Mouse (Mus musculus): ENCODE results near the gene Alpl.

Gene Alpl

DNA sequence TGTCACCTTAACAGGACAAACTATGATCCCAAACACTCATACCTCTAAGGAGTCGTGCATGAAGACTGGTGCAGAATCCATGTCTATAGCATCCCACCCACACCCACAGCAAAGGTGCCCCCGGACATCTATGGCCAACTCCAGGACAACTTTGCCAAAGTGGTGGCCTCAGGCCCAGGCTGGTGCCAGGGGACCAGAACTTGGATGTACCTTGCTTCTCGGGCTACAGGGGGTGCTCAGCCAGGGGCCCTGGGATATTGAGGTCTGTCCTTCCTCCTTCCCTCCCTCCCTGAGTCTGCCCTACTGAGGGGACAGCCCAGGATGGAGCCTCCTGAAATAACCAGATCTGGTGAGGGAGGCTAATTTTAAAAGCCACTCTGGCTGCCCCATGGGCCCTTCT lies 63.8 kb downstream of the Alpl start:
- no peak for DNase-seq

DNA sequence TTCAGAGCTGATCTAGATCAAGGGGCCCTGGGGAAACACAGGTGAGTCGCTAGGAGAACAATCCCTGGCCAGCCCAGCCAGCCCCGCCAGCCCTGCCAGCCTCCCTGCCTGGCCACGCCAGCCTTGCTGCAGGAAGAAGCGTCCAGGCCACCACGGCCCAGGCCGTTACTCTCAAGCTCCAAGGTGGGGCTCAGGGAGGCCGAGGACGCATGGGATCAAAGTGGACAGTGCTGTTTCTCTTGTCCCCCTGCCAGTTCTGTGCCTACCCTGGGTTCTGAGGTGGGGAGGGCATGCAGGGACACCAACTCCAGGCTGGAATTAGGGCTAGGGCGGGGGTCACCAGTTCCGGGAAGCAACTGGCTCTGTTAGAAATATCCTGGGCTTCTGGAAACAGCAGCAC lies 64.3 kb downstream of the Alpl start:
- no peak for DNase-seq

DNA sequence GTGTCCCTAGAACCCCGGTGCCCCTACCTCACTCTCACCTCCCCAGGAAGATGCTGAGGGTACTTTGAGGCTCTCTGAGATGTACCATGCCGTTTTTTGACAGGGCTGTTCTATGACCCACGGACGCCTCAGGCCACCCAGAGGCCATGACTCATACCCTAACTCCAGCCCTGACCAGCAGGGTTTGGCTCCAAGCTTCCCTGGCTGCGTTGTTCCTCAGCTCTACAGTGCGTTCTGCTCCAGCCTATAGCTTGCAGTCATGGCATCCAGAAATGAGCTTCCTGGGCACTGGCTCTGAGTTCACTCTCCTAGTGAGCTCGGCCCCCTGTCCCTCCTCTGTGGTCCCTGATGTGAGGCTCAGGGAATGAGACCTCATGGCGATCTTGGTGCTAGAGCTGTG lies 65.4 kb downstream of the Alpl start:
- DNase-seq: no peak

DNA sequence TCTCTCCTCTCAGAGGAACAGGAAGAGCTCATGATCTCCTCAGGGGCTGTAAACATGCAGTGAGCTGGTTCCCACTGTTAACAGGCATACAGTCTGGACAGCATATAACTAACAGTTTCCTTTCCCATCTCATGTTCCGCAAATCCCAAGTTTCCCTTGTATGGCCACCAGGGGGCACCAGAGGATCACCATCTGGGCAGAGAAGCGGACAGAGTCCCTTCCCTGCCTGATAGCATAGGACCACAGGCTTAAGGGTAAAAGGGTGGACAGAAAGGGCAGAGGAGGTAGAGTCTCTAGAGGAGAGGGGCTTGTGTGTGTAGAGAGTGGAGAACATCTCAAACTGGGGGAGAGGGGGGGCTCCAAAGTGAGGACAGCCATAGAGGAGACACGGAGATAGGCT lies 66.0 kb downstream of the Alpl start:
- DNase-seq: peak; percentile 93

DNA sequence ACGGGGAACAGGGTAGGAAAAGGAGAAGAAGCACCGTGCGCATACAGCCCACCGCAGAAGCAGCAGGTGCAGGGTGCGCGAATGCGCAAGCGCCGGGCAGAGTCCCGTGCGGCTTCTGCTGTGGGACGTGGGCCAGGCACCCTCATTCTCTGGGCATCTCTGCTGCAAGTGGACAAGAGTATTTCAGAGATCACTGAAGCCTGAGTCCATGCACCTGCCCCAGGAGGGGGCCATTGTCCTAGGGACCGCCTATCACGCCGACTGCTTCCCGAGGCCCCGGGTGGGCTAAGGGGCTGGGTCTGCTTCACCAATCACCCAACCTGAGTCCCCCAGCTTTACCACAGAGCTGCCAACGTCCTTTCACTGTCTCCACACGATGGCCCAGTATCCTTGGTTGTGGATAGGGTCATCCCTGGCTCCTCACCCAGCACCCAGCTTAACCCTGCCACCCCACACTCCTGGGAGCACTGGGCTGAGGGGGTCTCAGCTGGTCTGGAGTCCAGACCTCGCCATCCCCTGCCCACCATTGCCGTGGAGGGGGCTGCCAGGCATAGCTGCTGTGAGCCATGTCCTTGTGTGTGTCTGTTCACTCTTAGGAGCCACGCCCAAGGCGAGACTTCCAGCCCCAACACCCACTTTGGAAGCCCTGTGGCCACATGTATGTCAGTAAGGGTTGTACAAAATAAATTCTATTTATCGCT lies 66.9 kb downstream of the Alpl start:
- DNase-seq: no peak

DNA sequence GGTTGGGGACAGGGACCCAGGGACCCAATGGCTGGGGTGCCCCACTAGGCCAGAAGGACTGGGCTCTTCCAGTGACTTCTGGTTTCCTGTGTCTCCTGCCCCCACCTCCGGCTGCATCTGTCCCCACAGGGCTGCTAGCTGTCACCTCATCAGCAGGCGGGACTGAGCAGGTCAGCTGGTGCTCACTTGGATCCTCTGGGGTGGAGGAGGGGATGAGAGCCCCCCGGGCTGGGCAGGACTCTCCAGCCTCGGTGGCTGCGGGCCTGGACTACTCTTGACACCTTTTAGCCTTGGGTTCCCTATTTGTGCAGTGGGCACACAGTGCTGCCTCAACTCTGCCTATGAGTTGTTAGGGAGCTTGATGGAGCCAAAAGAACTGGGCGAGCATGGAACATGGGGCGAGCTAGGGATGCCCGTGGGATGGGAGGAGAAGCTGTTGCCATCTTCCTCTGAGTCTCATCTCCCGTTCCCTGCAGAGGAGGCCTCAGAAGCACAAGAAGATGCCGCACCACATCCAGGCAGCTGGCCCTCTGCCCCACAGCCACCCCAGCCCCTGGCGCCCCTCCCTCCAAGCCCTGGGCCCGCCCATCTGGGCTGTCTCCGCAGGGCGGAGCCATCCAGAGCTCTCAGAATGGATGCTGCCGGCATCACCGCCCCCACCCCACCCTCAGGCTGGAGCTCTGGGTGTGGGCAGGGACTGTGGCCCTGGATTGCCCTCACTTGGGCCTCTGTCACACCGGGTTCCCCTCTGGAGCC lies 67.6 kb downstream of the Alpl start:
- DNase-seq: peak; percentile 59

DNA sequence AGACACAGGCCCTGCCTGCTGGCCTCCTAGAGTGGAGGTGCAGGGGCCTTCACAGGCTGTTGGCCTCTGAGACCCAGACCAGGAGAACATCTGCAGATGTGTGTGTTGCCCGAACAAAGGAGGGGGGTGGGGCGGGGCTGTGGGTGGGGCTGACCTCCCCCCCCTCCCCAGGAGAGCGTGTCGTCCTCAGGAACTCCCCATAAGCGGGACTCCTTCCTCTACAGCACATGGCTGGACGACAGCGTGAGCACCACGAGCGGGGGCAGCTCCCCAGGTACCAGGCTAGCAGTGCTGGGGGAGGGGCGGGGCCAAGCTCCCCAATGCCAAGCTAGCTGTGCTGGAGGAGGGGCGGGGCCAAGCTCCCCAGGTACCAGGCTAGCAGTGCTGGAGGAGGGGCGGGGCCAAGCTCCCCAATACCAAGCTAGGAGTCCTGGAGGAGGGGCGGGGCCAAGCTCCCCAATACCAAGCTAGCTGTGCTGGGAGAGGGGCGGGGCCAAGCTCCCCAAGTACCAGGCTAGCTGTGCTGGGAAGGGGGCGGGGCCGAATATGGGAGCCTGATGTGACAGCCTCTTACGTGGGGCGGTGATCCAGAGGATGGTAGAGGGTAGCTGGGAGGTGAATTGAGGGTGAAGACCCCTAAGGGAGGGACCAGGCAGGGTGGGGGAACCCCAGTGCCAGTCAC lies 68.5 kb downstream of the Alpl start:
- peak; percentile 53 for DNase-seq

DNA sequence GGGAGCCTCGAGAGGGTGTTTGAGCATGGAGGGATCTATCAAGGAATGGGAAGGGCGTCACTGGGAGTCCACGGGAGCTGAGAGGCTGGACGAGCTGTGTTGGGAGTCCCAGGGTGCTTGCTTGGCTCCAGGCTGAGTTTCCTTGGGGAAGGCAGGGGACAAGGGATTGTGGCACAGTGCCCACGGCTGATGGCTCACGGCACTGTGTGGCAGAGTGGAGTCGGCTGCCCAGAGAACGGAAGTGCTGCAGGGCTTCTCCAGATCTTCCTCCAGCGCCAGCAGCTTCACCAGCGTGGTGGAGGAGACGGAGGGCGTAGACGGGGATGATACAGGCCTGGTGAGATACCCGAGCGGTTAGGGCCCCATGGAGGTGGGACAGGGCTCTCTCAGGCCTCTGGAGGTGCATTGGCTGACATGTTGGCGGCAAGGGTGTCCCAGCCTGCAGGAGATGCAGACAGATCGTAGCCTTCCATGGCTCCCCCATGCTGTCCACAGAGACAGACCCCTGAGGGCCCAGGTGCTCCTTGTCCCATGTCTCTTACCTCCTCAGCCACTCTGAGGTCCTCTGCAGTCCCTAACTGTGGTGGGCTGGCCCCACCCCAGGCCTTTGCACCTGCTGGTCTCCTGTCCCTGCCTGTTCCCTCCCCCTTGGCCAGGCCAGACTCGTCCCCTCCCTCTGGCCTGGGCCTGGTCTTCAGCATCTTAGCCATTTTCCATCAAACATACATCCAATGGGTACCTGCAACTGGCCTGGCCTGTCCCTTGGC lies 69.3 kb downstream of the Alpl start:
- DNase-seq: no peak

DNA sequence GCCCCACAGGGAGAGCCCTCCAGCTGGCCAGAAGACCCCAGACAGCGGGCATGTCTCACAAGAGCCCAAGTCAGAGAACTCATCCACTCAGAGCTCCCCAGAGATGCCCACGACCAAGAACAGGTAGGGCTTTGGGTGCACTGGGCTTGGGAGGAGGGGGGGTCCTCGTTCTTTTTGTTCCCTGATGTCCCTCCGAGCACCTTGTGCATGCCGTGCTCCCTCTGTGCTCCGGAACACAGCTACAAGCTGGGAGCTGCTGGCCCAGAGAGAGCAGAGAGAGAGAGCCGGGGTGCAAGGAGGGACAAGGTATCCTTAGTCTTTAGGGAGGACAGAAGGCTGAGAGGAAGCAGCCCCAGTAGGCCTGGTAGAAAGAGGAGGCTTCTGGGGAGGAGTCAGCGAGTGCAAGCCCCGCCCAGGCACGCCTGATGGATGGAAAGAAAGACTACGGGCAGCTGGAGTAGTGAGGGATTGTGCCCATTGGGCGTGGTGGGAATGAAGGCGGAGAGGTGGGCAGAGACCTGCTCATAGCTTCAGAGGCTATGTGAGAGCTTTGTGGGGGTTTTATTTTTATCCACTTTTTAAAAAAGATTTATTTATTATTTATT lies 70.5 kb downstream of the Alpl start:
- no peak for DNase-seq

DNA sequence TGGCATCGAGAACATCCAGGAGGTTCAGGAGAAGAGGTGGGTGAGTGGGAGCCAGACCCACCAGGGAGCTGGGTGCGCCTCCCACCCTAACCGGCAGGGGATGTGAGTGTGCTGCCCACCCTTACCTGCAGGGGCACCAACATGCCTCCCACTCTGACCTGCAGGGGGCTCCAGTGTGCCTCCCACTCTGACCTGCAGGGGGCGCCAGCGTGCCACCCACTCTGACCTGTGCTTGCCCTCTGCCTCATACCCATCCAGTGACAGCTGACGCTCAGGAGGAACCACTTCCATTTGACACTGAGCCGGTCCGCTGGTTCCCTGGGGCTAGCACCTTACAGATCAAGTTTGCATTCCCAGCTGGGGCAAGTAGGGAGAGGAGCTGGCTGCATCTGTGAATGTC lies 71.4 kb downstream of the Alpl start:
- DNase-seq: peak; percentile 79

DNA sequence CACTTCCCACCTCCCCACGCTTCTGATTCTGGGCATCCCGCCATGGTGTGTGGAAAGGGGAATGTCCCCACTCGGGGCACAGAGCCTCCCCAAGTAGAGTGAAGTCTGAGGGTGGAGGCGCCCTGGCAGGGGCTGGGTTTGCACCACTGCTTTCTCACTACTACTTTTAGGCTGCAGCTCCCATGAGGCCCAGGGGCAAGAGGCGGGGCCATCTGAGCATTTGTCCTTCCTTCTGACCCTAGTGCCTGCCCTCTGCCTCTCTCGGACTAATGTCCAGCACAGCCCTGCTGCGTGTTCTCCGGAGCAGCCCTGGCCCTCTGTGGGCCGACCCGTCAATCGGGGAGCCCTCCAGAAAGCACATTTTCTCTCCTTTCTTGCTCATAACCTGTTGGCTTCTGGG lies 72.0 kb downstream of the Alpl start:
- DNase-seq: peak; percentile 61

DNA sequence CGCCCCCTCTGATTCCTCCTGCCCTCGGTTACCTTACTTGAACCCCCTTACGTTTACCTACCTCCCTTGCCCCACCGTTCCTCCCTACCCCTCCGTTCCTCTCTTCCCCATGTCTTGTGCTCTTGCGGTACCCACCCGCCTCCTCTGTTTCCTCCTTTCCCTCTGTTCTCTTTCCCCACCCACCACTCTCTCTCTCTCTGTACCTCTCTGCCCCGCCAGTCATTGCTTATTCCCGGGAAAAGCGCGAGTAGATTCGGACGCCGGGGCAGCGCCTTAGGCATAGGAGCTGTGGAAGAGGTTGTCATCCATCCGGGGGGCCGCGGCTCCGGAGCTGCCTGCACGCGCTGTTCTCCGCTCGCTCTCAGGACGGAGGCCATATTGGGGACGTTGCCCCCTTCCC lies 72.7 kb downstream of the Alpl start:
- DNase-seq: no peak

DNA sequence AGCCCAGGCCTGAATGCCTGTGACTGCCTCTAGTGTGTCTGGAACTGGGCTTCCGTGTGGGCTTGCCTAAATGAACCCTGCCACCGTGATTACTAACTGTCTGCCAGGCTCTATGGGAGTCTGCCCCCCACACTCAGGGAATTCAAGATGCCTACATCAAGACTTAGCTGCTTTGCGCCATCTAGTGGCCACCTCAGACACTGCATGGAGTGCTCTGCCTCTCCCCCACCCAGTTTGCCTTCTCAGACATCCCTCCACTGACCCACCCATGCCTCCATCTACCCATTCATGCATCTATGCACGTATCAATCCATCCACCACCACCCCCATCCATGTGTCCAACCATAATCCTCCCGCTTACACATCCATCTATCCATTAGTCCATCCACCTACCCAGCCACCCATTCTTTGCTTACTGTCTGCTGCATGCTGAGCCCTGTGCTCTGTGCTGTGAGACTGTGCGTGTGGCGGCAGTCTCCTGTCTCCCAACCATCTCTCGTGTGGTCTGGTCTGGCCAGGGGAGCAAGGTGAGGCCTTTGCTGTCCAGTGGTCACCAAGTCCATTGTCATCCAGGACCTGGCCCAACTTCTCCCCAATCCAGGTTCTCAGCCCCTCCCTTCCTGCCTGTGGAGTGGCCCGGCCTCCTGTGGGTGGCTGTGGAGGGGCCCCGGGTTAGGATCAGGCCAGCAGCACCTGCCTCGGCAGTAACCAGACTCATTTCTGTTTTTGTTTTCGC lies 73.3 kb downstream of the Alpl start:
- peak; percentile 79 for DNase-seq

DNA sequence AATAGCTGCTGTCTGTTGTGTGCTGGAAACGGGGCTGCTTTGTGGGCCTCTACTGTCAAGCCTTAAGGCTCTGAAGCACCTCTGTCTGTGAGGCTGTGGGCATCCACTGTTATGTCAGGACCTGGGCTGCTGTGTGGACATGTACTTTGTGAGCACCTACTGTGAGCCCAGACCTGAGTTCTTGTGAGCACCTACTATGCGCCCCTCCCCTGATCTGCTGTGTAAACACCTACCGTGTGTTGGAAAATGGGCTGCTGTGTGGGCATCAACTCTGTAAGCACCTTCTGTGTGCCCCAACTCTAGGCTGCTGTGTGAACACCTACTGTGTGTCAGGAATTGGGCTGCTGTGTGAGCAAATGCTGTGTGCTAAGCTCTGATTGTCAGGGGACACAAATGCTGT lies 74.0 kb downstream of the Alpl start:
- no peak for DNase-seq

DNA sequence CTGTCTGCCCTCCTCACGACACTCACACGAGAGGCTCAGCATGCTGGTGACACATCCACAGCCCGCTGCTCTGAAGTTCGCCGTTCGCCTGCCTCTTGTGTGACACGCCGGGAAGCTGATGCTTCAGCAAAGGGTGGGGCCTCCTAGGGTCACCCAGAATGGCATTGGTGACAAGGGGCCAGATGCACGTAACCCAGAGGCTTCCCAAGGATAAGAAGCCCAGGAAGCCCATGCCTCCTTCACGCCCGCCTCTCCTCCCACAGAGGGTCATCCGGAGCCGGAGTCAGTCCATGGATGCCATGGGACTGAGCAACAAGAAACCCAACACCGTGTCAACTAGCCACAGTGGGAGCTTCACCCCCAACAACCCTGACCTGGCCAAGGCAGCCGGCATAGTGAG lies 74.6 kb downstream of the Alpl start:
- DNase-seq: no peak

DNA sequence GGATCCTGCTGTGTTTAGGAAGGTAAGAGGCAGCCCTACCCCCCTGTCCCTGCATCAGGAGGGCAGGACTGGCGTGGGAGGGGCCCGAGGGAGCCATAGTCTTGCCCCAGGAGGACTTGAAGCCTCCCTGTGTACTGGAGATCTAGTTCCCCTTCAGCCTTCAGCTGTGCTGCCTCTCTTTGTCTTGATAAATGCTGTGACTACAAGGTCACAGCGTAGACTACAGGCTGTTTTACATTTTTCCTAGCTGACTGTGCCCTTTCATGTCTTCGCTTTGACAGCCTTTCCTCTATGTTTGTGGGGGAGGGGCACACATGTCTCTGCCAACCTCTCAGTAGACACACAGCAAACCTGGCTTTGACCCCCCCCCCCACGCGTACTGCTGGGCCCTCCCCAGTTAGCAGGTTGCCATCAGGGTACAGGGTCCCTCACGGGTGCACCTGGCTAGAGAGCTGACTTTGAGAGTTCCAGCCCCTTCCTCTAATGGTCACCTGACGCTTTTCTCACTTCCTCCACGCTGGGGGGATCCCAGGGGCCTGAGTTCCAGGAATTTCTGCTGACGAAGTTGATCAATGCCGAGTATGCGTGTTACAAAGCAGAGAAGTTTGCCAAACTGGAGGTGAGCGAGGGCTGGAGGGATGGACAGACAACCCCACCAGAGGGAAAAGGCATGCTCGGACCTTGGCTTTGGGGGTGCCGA lies 76.7 kb downstream of the Alpl start:
- no peak for DNase-seq

DNA sequence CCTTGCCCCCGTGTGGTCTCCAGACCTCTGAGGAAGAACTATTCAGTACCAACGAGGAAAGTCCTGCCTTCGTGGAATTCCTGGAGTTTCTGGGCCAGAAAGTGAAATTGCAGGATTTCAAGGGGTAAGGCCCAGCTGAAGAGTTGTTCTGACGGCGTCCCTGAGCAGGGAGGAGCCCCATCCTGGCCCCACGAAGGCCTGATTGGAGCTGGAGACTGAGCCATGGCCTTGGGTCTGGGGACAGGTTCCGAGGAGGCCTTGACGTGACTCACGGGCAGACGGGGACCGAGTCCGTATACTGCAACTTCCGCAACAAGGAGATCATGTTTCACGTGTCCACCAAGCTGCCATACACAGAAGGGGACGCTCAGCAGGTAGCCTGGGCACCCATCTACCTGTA lies 78.5 kb downstream of the Alpl start:
- no peak for DNase-seq

DNA sequence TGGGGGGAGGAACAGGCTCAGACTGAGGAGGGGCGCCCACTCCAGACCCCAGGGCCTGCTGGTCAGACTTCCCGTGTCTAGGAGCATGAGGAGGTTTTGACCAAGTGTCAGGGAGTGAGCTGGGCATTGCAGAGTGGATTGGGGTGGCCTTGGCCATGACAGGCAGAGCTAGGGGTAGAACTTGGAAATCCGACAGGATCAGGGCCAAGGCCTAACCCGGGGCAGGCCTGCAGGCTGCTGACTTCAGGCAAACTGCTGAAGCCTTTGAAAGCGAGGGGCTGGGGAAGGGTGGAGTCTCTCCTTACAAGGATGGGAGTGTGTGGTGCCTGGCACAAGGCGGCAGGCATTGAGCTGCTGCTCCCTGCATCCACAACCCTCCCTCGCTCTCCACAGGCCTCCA lies 79.2 kb downstream of the Alpl start:
- DNase-seq: no peak

DNA sequence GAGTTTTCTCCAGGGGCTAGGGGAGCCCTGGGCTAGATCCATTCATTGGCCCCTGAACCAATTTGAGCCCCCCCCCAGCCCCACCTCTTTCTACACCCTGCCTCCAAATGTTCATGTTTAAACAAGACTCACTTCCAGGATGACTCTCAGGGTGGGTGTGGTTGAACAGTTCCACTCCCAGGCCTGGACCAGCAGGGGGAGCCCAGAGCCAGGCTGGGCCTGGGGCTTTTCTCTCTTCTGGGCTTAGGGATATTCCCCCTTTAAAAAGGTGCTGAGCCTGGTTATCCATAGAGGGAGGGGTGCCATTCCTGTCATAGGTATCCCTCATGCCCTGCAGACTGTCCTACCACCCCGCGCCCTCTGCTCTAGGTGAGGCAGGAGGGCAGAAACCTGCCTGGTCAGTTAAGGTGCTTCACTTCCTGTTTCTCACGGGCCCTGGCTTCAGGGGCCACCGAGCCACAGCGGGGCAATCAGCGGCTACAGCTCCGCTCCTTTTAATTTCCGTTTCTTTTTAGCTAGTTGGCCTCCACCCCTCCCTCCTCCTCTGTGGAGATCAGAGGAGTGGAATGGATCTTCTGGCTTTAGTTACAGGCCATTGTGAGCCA lies 82.1 kb downstream of the Alpl start:
- DNase-seq: no peak

DNA sequence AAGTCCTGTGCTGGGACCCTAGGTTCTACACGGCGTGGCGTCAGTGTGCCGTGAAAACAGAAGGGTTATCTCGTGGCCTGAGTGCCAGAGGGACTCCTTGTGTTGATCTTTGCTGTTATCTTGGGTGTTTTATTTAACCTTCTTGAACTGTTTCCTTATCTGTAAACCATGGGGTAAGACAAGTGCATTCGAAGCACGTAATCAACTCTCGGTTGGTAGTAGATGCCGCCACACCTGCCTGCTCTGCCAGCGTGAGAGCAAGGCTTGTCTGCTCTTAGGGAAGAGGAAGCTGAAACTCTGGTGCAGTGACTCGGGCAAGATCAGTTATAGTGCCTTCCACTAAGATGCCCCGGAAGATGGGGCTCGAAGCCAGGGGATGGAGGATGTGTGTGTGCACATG lies 83.2 kb downstream of the Alpl start:
- no peak for DNase-seq

Data from lung, postnatal 10 days (tissue).